Mouse (Mus musculus) cerebellum, adult 2 months (tissue): ENCODE data around the gene Tlx1. TPM values are rescaled to one million over a fixed set of nuclear protein-coding genes. Genes with fewer than 3 reads are reported as not detected.

Experiments
- DNase-seq, 2 experiments: peaks; one replicate each; pipeline ENCODE4 v3.0.0; 2021
- H3K27ac ChIP-seq: fragments of 200-500 bp; 2 replicates; pipeline ENCODE4 v1.5.1; 2012; ENCODE audit warnings: low read length, control low read depth, inconsistent platforms; ENCODE audit not compliant: insufficient read depth
- H3K27me3 ChIP-seq: fragments of 200-500 bp; 2 replicates; pipeline ENCODE4 v1.6.1; 2012; ENCODE audit warnings: inconsistent platforms, mild to moderate bottlenecking, low read length, moderate library complexity; ENCODE audit not compliant: control insufficient read depth, insufficient read depth
- H3K4me1 ChIP-seq: fragments of 200-500 bp; 2 replicates; pipeline ENCODE4 v1.6.1; 2011; ENCODE audit warnings: low read length; ENCODE audit not compliant: control insufficient read depth, insufficient read depth
- H3K4me3 ChIP-seq: fragments of 200-500 bp; replicated peaks from 2 replicates; pipeline ENCODE3; 2011; ENCODE audit warnings: mild to moderate bottlenecking, low read depth, low read length, control low read depth; ENCODE audit not compliant: insufficient read depth
- CTCF ChIP-seq: fragments of 200-500 bp; IDR thresholded peaks from 2 replicates; pipeline ENCODE4 v1.5.1; 2011; ENCODE audit warnings: low read depth, mild to moderate bottlenecking, control low read depth, low read length, moderate library complexity, borderline replicate concordance; ENCODE audit not compliant: insufficient read depth
- POLR2A ChIP-seq: fragments of 200-500 bp; IDR thresholded peaks from 2 replicates; pipeline ENCODE4 v1.6.1; 2011; ENCODE audit warnings: low read length, control low read depth, borderline replicate concordance; ENCODE audit not compliant: insufficient read depth
- WGBS: fragments of 180-500 bp; shearing (Covaris S2); methylation state at CpG from one replicate; pipeline ENCODE4 v1.1.7; 2018; 5-methylcytosine and 5-hydroxymethylcytosine counted together
- polyA plus RNA-seq: library from polyadenylated mRNA; depleted of rRNA; stranded (reverse); fragments of >200 nt; gene quantifications from 2 replicates; pipeline ENCODE4 v1.2.3, GENCODE M21; 2012; rRNA removed

Tlx1 gene
- 0.21 and 1.4 TPM in 2 replicates for polyA plus RNA-seq

GRCm38 (mm10) chr19:45150490-45151181 is at the start of gene Tlx1:
TSS of gene Tlx1 (plus strand) at chr19:45150680.
- DNase-seq, result no peak
- Histone ChIP-seq H3K27me3 (peaks cover 7% of the 10 kb centered on the region; the same call in 1 of the 2 replicates), H3K4me1 (no peaks in the 10 kb centered on the region), H3K27ac (no peak within 1 kb of the TSS), H3K4me3 (no peak within 1 kb of the TSS)
- no peak for TF ChIP-seq CTCF
- TF ChIP-seq POLR2A, result no peak
- WGBS, result 1% methylated on average over 61 of the region's 61 CpGs

DNA sequence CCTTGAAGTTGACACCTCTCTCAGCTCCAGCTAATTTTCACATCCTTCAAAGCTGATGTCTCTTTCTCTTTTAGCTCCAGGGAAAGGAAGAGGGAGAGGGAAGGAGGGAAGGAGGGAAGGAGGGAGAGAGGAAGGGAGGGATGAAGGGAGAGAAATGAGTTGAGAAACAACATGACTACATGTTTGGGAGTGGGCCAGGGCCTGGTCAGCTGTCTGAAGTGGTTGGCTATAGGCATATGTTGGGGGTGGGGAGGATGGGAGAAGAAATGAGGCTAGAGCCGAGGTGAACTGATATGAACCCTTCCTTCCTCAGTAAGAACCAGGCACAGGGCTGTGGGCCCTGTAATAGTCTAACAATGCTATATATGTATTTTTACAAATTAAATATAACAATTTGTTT is 44.9 kb upstream of the Tlx1 start:
- 75% methylated on average over 1 of the region's 1 CpGs for WGBS
- H3K4me1 ChIP-seq, result peaks cover 5% of the 10 kb centered on the region; the same call in 1 of the 2 replicates
- DNase-seq, result no peak
- no peaks in the 10 kb centered on the region for H3K27me3 ChIP-seq
- no peak overlapping the region for H3K4me3 ChIP-seq
- H3K27ac ChIP-seq, result no peak overlapping the region
- TF ChIP-seq POLR2A, result no peak
- no peak for TF ChIP-seq CTCF

DNA sequence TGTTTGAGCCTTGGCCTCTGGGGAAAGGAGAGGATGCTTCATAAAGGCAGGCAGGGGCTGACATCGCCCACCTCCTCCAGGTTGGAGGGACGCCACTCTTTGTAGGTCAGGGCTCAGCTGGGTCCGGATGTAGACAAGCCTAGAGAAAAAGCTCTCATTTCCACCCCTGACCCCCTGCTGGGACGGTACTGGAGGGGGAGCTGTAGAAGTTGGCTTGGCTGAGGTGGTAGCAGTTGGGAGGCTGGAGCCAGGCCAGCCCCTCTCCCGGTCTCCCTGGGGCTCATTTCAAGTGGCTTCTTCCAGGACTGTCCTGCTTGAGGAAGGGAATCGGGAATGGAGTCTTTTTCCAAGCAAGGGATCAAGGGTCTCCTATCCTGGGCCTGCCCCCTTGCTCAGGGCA is 43.8 kb upstream of the Tlx1 start:
- no peak overlapping the region for H3K4me3 ChIP-seq
- H3K27ac ChIP-seq, result no peak overlapping the region
- no peak for TF ChIP-seq POLR2A
- no peak for TF ChIP-seq CTCF
- DNase-seq, result no peak
- WGBS, result 8% methylated on average over 6 of the region's 6 CpGs
- peaks cover 5% of the 10 kb centered on the region; the same call in 1 of the 2 replicates for H3K4me1 ChIP-seq
- no peaks in the 10 kb centered on the region for H3K27me3 ChIP-seq

- Histone ChIP-seq H3K27me3 (no peaks in the 10 kb centered on the region), H3K27ac (no peak overlapping the region), H3K4me3 (no peak overlapping the region), H3K4me1 (peaks cover 5% of the 10 kb centered on the region; the same call in 1 of the 2 replicates)
- WGBS, result 79% methylated on average over 8 of the region's 8 CpGs
- TF ChIP-seq POLR2A, result no peak
- no peak for TF ChIP-seq CTCF
- no peak for DNase-seq
These were observed 39.8 kb upstream of the Tlx1 start for GRCm38 (mm10) chr19:45110681-45111080.

GRCm38 (mm10) chr19:45112444-45112843 is 38.0 kb upstream of the Tlx1 start:
- no peaks in the 10 kb centered on the region for H3K27me3 ChIP-seq
- WGBS, result 80% methylated on average over 6 of the region's 6 CpGs
- TF ChIP-seq POLR2A (no peak), CTCF (no peak)
- DNase-seq, result no peak
- H3K27ac ChIP-seq, result no peak overlapping the region
- H3K4me1 ChIP-seq, result no peaks in the 10 kb centered on the region
- H3K4me3 ChIP-seq, result no peak overlapping the region

- WGBS, result 11% methylated on average over 18 of the region's 18 CpGs
These were observed 36.6 kb upstream of the Tlx1 start for GRCm38 (mm10) chr19:45113791-45114460.

DNA sequence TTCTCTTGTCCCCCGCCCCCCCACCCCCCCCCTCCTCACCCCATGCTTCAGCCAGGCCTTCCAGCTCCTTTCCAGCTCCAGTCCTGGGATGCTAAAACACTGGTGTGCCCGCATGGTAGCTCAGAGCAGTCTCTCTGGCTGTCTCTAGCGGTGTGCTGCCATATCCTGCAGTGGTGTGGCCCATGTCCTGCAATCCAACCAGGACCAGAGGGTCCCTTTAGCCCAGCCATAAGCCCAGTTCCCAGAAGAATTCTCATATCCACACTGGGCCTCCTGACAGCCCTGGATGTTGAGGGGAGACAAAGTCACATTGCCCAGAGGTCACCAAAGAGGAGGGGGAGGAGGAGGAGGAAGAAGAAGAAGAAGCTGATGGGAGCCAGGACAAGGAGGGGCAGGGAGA is 35.7 kb upstream of the Tlx1 start:
- TF ChIP-seq CTCF (no peak), POLR2A (no peak)
- no peak overlapping the region for H3K27ac ChIP-seq
- H3K27me3 ChIP-seq, result no peaks in the 10 kb centered on the region
- no peak overlapping the region for H3K4me3 ChIP-seq
- DNase-seq, result no peak
- no peaks in the 10 kb centered on the region for H3K4me1 ChIP-seq
- 45% methylated on average over 3 of the region's 3 CpGs for WGBS

More at GRCm38 (mm10) chr19:45113791-45114460, 36.6 kb upstream of the Tlx1 start:
- H3K27ac ChIP-seq, result no peak overlapping the region
- H3K27me3 ChIP-seq, result no peaks in the 10 kb centered on the region
- no peak for DNase-seq
- no peak overlapping the region for H3K4me3 ChIP-seq
- no peaks in the 10 kb centered on the region for H3K4me1 ChIP-seq
- TF ChIP-seq POLR2A (no peak), CTCF (no peak)

DNA sequence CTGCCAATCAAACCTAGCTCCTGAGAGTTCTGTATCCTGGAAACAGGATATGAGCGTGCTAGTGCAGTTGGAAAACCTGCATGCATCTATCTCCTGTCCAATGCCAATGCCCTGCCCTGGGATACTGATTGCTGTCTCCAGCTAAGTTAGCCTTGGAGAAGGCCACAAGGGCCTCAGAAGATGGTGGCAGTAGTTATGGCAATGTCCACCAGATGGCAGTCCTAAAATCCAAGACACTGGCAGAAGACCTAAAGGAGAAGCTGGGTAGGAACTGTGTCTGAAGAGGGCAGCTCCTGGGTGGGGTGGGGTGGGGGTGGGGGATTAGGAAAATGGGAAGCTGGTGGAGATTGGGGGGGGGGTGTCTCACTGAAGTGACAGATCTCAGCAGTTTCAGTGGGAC is 33.7 kb upstream of the Tlx1 start:
- TF ChIP-seq POLR2A (no peak), CTCF (peak; percentile 44; the same call in 1 of the 2 replicates)
- no peak overlapping the region for H3K27ac ChIP-seq
- H3K27me3 ChIP-seq, result no peaks in the 10 kb centered on the region
- WGBS, result 79% methylated on average over 1 of the region's 1 CpGs
- no peaks in the 10 kb centered on the region for H3K4me1 ChIP-seq
- DNase-seq, result peak; percentile 14 to 16
- H3K4me3 ChIP-seq, result no peak overlapping the region
